Mouse (Mus musculus): ENCODE measurements around the gene Zfp946.

DNA sequence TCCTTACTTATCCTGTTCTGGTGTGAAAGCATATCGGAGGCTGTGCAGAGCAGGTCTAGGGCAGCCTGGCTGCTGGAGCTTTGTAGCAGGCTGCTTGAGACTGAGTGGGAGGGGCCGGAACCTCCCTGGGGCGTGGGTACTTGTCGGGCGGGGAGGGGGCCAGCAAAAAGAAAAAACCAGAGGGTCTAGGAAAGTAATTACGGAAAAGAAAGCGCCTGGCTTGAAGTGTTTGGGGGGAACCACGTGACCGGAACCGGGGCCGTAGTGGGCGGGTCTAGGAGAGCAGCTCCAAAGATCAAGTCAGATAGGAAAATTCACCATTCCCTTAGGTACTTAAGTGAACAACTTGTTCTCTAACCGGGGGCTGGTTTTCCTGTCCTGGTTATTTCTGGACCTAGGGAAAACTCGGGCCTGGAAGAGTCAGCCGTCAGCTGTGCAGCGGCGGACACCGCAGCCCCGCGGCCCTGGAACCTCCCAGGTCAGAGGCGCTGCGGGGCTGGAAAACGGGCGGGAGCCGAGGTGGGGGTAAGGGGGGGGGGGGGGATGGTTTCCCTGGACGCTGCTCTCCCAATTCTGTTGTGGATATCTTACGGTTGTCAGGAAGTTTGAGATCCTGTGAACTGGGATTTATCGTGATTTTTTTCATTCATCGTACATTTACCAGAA is at the start of gene Zfp946:
- TF ChIP-seq POLR2A (IDR thresholded peaks at IDR 0.05; ENCODE audit: insufficient read depth, low read depth, low read length) (peak; percentile 26; the same call in 1 of the 2 replicates), CTCF (IDR thresholded peaks at IDR 0.05; ENCODE audit: insufficient read depth, low read depth, low read length) (no peak)
